In genomic region chr9:121072127-121072757, GRCm38 (mm10) we compare ENCODE assay signal across 20 mouse cellular contexts.
DNase-seq lines count a peak whose midpoint lies in the region; ATAC-seq lines count a peak whose summit lies in the region.
"Had no signal": no experiment of that assay in that cellular context is flagged by ENCODE, and none has a peak within 500 bp of the region (broad histone marks: within the 10 kb centered on the region; RNA-seq: fewer than 3 reads in every experiment).

No protein-coding gene starts in this region.

- H3K4me1 ChIP-seq in hindbrain, embryonic 10.5 days (replicated peaks), result peaks cover 37% of the 10 kb centered on the region
- H3K4me1 ChIP-seq in hindbrain, embryonic 14.5 days (replicated peaks; ENCODE audit: control insufficient read depth, insufficient read depth, low read length), result no peaks in the 10 kb centered on the region
- H3K4me1 ChIP-seq in embryonic facial prominence, embryonic 11.5 days (ENCODE audit: control insufficient read depth, insufficient read depth, low read length), result no peaks in the 10 kb centered on the region
- H3K4me1 ChIP-seq in embryonic facial prominence, embryonic 14.5 days (ENCODE audit: control insufficient read depth, insufficient read depth, low read length), result peaks cover 11% of the 10 kb centered on the region

- H3K4me2 ChIP-seq in hindbrain, embryonic 14.5 days (replicated peaks), result no peak overlapping the region
- H3K4me2 ChIP-seq in embryonic facial prominence, embryonic 11.5 days (ENCODE audit: low read depth, low read length), result no peak overlapping the region
- no peak overlapping the region for H3K4me2 ChIP-seq in embryonic facial prominence, embryonic 14.5 days (ENCODE audit: low read depth, low read length)
- H3K4me2 ChIP-seq: hindbrain, embryonic 13.5 days; liver, embryonic 11.5 days; lung, embryonic 14.5 days; neural tube, embryonic 13.5 days had no signal

- no peaks in the 10 kb centered on the region for H3K36me3 ChIP-seq in hindbrain, embryonic 10.5 days
- H3K36me3 ChIP-seq in hindbrain, embryonic 14.5 days (replicated peaks; ENCODE audit: control insufficient read depth, insufficient read depth), result no peaks in the 10 kb centered on the region
- H3K36me3 ChIP-seq in embryonic facial prominence, embryonic 11.5 days (replicated peaks; ENCODE audit: control insufficient read depth, insufficient read depth, low read depth, low read length), result no peaks in the 10 kb centered on the region
- H3K36me3 ChIP-seq in embryonic facial prominence, embryonic 14.5 days (ENCODE audit: control insufficient read depth, insufficient read depth, low read length), result no peaks in the 10 kb centered on the region
- H3K36me3 ChIP-seq: hindbrain, embryonic 13.5 days; neural tube, embryonic 13.5 days had no signal

- no peak overlapping the region for H3K9ac ChIP-seq in hindbrain, embryonic 14.5 days
- H3K9ac ChIP-seq in embryonic facial prominence, embryonic 11.5 days (replicated peaks; ENCODE audit: low read length), result no peak overlapping the region
- no peak overlapping the region; the same call in 1 of the 2 replicates for H3K9ac ChIP-seq in embryonic facial prominence, embryonic 14.5 days (ENCODE audit: low read depth, low read length)
- H3K9ac ChIP-seq: hindbrain, embryonic 13.5 days; lung, embryonic 14.5 days; neural tube, embryonic 13.5 days had no signal

- no peak overlapping the region for H3K4me3 ChIP-seq in hindbrain, embryonic 10.5 days
- no peak overlapping the region for H3K4me3 ChIP-seq in hindbrain, embryonic 14.5 days (replicated peaks; ENCODE audit: low read length)
- H3K4me3 ChIP-seq in embryonic facial prominence, embryonic 11.5 days (ENCODE audit: low read depth, low read length), result no peak overlapping the region
- no peak overlapping the region for H3K4me3 ChIP-seq in embryonic facial prominence, embryonic 14.5 days (ENCODE audit: low read depth, low read length)
- H3K4me3 ChIP-seq: hindbrain, embryonic 13.5 days; layer of hippocampus, adult 2 months; left cerebral cortex, adult 2 months; neural tube, embryonic 13.5 days had no signal

- no peak for DNase-seq in hindbrain, embryonic 10.5 days (ENCODE audit: low spot score)
- no peak for DNase-seq in hindbrain, embryonic 14.5 days (ENCODE audit: low spot score)
- no peak for DNase-seq in embryonic facial prominence, embryonic 11.5 days (ENCODE audit: low spot score)
- peak; percentile 51 for DNase-seq in embryonic facial prominence, embryonic 14.5 days (ENCODE audit: low spot score)
- DNase-seq in thymus, postnatal 10 days (ENCODE audit: low spot score in 2 of 2), result peak; percentile 29 to 35
- DNase-seq in right cerebral cortex, adult 18-20 months, result no peak
- DNase-seq in B cell, adult 2 months, result no peak
- DNase-seq: adrenal gland, postnatal 25 days; cerebellum, adult 9-10 months; embryo, embryonic 11 days; gastrocnemius, postnatal 10 days; lung, embryonic 14.5 days; right cerebral cortex, postnatal 14 days had no signal

- no peak for ATAC-seq in hindbrain, embryonic 14.5 days (ENCODE audit: low FRiP score)
- 0 out of 2 replicates have a peak, but pooled peaks have one; percentile 26 for ATAC-seq in embryonic facial prominence, embryonic 11.5 days (replicated peaks; ENCODE audit: insufficient number of reproducible peaks, low FRiP score, low TSS enrichment, low read depth)
- ATAC-seq in embryonic facial prominence, embryonic 14.5 days (ENCODE audit: low read depth), result peak; percentile 83
- ATAC-seq: intestine, embryonic 16.5 days had no signal

- no peaks in the 10 kb centered on the region for H3K27me3 ChIP-seq in hindbrain, embryonic 10.5 days (ENCODE audit: insufficient read depth, poor library complexity, severe bottlenecking)
- H3K27me3 ChIP-seq in hindbrain, embryonic 14.5 days (ENCODE audit: control insufficient read depth, insufficient read depth, low read length), result no peaks in the 10 kb centered on the region
- no peaks in the 10 kb centered on the region for H3K27me3 ChIP-seq in embryonic facial prominence, embryonic 11.5 days (ENCODE audit: control insufficient read depth, insufficient read depth, low read length)
- no peaks in the 10 kb centered on the region for H3K27me3 ChIP-seq in embryonic facial prominence, embryonic 14.5 days (replicated peaks; ENCODE audit: control insufficient read depth, insufficient read depth, low read length)
- H3K27me3 ChIP-seq: hindbrain, embryonic 13.5 days had no signal

- H3K27ac ChIP-seq in hindbrain, embryonic 10.5 days, result 0 out of 2 replicates have a peak overlapping the region, but pooled peaks have one; percentile 30
- no peak overlapping the region for H3K27ac ChIP-seq in hindbrain, embryonic 14.5 days
- H3K27ac ChIP-seq in embryonic facial prominence, embryonic 11.5 days (replicated peaks; ENCODE audit: low read depth, low read length), result 0 out of 2 replicates have a peak overlapping the region, but pooled peaks have one; percentile 28
- H3K27ac ChIP-seq in embryonic facial prominence, embryonic 14.5 days (replicated peaks; ENCODE audit: low read depth, low read length), result peak overlapping the region; percentile 52
- H3K27ac ChIP-seq: hindbrain, embryonic 13.5 days; kidney, postnatal 0 days; layer of hippocampus, adult 2 months; left cerebral cortex, adult 2 months; neural tube, embryonic 13.5 days had no signal

- whole genome bisulfite sequencing in hindbrain, embryonic 10.5 days, result 55% methylated on average over 8 of the region's 8 CpGs
- WGBS in hindbrain, embryonic 14.5 days, result 53% methylated on average over 8 of the region's 8 CpGs
- 46% methylated on average over 8 of the region's 8 CpGs for WGBS in embryonic facial prominence, embryonic 11.5 days
- 46% methylated on average over 8 of the region's 8 CpGs for WGBS in embryonic facial prominence, embryonic 14.5 days

- H3K9me3 ChIP-seq in hindbrain, embryonic 10.5 days, result no peaks in the 10 kb centered on the region
- no peaks in the 10 kb centered on the region for H3K9me3 ChIP-seq in hindbrain, embryonic 14.5 days (ENCODE audit: control insufficient read depth, low read length)
- H3K9me3 ChIP-seq in embryonic facial prominence, embryonic 11.5 days (replicated peaks; ENCODE audit: control insufficient read depth, low read length), result no peaks in the 10 kb centered on the region
- H3K9me3 ChIP-seq in embryonic facial prominence, embryonic 14.5 days (ENCODE audit: control insufficient read depth, low read length), result no peaks in the 10 kb centered on the region
- H3K9me3 ChIP-seq: hindbrain, embryonic 13.5 days; neural tube, embryonic 13.5 days had no signal

Comparison
In these comparisons a context has a peak if more than half of its experiments do, and no peak if none do; other contexts are left out.
1. DNase-seq: peak in embryonic facial prominence, embryonic 14.5 days (single experiment) and thymus, postnatal 10 days (2 of 2); none in hindbrain, embryonic 10.5 days (single experiment), hindbrain, embryonic 14.5 days (single experiment), embryonic facial prominence, embryonic 11.5 days (single experiment), right cerebral cortex, adult 18-20 months (single experiment) and B cell, adult 2 months (0 of 2).